Mouse (Mus musculus) retina, adult 2 months (tissue): ENCODE measurements around the gene Vmn1r21.
"Not testable (repeated sequence)": the region's sequence is repeated elsewhere in the genome, so short reads cannot be mapped to it uniquely, and the experiment has no call there.

Experiments
- DNase-seq: peaks from one replicate; pipeline ENCODE4 v3.0.0-alpha.2; 2012; ENCODE audit warnings: low read depth, low spot score

Vmn1r21 gene

DNA sequence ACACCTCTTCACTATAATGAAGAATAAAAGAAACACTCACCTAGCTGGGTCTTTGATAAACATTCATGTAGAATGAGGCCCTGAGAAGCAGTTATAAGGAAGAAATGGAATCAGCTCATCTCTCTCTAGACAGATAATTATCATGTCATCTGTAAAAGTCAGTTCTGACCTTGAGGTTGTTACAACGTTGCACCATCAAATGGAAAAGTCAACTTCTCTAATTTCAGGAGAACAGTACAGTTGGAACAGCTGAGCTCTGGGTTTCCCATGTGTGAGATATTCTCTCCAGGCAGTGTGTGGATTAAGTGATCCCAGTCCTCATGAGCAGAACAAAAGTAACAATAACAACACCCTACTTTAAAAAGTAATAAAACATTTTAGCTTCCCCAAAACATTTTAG is at the start of gene Vmn1r21:
Gene Vmn1r21 (minus strand): TSS at position 58 of the 400 bp plus-strand sequence.
- DNase-seq = no peak

- peak; percentile 18 for DNase-seq
These were observed 9.2 kb upstream of the Vmn1r21 start for GRCm38 (mm10) chr6:57859043-57860042.

- DNase-seq = not testable (repeated sequence)
These were observed 1.0 kb upstream of the Vmn1r21 start for GRCm38 (mm10) chr6:57851177-57851576.

GRCm38 (mm10) chr6:57839693-57840408 is 10.3 kb downstream of the Vmn1r21 start:
- no peak for DNase-seq

DNA sequence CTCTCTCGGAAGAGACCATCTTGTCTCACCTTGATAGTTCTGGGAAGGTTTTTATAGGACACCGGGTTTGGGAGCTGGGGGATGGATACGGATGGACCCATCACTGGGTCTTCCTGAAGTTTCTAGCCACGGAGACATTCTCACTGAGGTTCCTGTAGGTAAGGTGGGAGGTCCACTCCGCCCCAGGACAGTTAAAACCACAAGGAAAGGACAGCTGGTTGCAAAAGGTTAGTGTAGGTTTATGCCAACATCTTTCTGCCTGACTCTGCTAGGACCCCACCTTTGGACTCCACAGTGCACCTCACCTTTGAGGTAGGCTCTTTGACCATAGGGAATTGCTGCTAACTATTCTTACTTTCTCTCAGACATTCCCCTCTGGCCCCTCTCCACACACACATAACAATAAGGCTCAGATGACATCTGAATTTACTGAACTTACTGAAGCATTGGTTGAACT is 24.9 kb downstream of the Vmn1r21 start:
- peak; percentile 15 for DNase-seq

- peak; percentile 70 for DNase-seq
These were observed 25.5 kb downstream of the Vmn1r21 start, which contains the start of gene Vopp1 for GRCm38 (mm10) chr6:57824422-57825258. Vopp1 (minus strand) TSS chr6:57825159.

DNA sequence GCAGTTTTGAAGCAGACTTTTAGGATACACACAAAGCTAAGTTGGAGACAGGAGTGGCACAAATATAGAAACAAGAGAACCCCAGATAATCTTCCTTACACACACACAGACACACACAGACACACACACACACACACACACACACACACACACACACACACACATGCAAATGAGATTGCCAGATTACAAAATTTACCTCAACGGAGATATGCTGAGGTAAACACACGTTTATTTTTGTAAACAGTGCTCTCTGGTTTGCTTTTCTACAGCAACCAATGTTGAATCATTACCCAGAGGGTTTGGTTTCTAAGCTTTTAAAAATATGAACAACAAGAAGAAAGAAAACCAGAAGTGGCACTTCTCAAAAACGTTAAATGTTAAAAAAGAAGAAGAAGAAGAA is 26.7 kb downstream of the Vmn1r21 start:
- peak; percentile 29 for DNase-seq

DNA sequence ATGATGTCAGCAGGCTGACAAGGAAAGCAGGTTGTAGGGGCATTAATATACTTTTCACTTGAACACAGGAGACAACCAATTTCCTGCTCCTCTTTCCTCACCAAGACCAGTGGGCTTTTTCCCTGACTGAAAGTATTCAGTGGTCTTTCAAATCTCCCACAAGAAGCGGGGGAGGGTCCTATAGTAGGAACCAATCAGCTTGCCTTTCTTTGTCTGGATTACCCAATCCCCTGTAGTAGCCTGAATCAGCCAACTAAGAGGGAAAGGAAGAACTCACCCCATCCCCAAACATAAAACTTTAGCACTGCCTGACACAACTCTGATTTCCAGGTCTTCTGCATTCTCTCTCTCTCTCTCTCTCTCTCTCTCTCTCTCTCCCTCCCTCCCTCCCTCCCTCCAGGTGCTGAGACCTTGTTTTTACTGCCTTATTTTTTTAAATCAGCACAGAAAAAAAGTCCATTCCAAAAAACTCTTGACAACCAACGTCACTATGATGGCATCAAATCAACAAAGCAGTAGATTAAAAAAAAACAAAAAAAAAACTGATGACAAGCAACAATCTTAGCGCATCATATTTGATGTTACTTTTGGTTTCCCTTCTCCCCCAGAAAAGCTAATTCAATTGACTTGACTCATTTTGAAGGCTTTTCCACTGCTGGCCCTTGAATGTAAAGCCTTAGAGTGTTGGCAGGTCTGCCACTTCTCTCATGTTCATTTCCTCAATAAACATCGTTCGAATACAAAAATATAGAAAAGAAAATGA is 27.3 kb downstream of the Vmn1r21 start:
- DNase-seq = peak; percentile 23

- no peak for DNase-seq
These were observed 35.7 kb downstream of the Vmn1r21 start for GRCm38 (mm10) chr6:57814436-57814940.

DNA sequence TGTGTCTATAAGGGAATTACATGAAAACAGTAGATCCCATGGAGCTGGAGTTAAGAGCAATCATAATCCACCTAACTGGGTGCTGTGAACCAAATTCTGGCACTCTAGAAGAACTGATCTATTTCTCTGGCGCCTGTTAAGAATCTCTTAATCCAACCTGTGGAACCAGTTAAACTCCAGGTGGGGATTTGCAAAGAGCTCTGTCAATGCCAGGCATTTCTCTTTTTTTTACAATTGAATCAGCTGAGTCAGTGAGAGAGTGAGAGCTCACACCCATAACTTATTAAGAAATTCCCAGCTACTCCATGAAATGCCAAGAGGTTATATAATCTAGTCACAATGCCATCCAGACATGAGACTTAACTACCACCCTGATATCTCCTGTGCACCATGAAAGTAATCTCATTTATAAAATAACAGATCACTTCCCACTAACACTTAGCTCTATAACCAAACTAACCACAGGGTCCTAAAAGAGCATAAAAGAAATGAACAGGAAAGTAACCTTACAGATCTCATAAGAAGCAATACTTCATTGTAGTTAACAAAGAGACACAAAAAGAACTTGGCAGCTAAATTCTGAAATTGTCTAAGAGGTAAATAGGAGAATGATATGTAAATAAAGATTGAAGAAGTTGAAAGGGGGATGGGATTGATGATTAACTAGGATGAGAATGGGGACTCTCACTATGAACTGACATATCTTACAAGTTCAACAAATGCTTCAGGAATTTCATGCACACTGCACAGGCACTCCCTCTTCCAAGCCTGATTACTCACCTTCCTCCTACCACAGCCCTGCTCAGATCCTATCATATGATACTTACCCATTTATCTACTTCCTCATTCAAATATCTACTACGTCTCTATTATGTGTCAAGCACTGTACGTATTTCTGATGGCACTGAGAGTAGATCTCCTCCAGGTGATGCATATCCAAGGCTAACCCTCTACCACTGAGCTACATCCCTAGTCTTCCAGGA is 38.1 kb downstream of the Vmn1r21 start:
- no peak for DNase-seq

- peak; percentile 59 for DNase-seq
These were observed 44.7 kb downstream of the Vmn1r21 start for GRCm38 (mm10) chr6:57805218-57806069.

DNA sequence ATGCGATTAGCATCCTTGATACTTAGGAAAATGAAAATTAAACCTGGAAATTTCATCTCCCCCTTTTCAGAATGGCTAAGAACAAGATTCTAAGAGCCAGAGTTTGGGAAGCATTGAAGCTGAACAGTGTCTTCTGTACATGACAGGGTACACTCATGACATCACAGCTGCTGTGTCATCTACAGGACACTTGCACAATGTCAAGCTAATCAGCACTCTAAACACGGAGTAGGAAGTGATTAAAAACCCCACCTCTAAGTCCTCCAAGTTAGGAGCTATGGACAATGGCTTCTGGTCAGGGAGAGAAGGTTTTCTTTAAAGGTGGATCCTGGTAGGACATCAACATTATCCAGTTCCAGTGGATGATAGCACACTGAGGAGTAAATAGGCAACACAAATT is 47.0 kb downstream of the Vmn1r21 start:
- DNase-seq = no peak

- DNase-seq = no peak
These were observed 51.2 kb downstream of the Vmn1r21 start for GRCm38 (mm10) chr6:57798986-57799385.

- DNase-seq = no peak
These were observed 53.2 kb downstream of the Vmn1r21 start for GRCm38 (mm10) chr6:57796853-57797423.

DNA sequence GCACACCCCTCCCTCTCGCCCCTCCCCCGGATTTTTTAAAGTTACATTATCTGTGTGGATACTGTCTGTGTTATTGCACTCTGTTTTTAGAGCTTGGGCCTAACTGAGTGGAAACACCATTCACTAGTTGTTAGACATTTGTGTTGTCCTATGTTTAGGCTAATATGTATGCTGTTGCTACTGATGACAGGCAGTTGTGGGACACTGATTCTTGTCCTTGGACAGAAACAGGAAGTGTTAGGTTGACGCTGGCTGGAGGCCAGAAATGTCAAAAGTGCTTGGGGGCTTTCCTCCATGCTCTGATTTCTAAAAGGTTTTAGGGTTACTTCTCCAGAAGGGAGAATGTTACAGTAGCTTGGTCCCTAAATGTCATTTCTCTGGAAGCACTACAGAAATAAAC is 54.3 kb downstream of the Vmn1r21 start:
- no peak for DNase-seq
